Mouse (Mus musculus) neural tube, embryonic 11.5 days (tissue): ENCODE measurements around the gene Slc9a9. TPM values are rescaled to one million over a fixed set of nuclear protein-coding genes. Genes with fewer than 3 reads are reported as not detected.

Source experiments
- ATAC-seq: fragments of 200-750 bp; cut with Nextera tagmentation; 2 replicates; pipeline ENCODE4 v1.8.0; 2017; ENCODE audit warnings: moderate number of reproducible peaks, mild to moderate bottlenecking, moderate TSS enrichment, moderate library complexity; ENCODE audit not compliant: insufficient read depth, low FRiP score, low TSS enrichment
- DNase-seq: peaks from one replicate; pipeline ENCODE4 v3.0.0-alpha.2; 2015; ENCODE audit warnings: low spot score
- H3K27ac ChIP-seq: fragments of 300-500 bp; sonication (generic); 2 replicates; pipeline ENCODE4 v1.5.1; 2014; ENCODE audit warnings: low read depth, mild to moderate bottlenecking, low read length
- H3K27me3 ChIP-seq: fragments of 300-500 bp; sonication (generic); 2 replicates; pipeline ENCODE4 v1.6.1; 2014; ENCODE audit warnings: mild to moderate bottlenecking, low read length, mixed read lengths; ENCODE audit not compliant: control insufficient read depth, insufficient read depth
- H3K36me3 ChIP-seq: fragments of 300-500 bp; sonication (generic); 2 replicates; pipeline ENCODE4 v1.6.1; 2014; ENCODE audit warnings: mild to moderate bottlenecking, low read length, moderate library complexity, mixed read lengths; ENCODE audit not compliant: control insufficient read depth, insufficient read depth
- H3K4me1 ChIP-seq: fragments of 300-500 bp; sonication (generic); 2 replicates; pipeline ENCODE4 v1.6.1; 2014; ENCODE audit warnings: low read length, mixed read lengths; ENCODE audit not compliant: control insufficient read depth, insufficient read depth
- H3K4me2 ChIP-seq: fragments of 300-500 bp; sonication (generic); 2 replicates; pipeline ENCODE4 v1.6.1; 2014; ENCODE audit warnings: low read depth, mild to moderate bottlenecking, moderate library complexity
- H3K4me3 ChIP-seq: fragments of 300-500 bp; sonication (generic); 2 replicates; pipeline ENCODE4 v1.5.1; 2014; ENCODE audit warnings: low read depth, low read length
- H3K9ac ChIP-seq: fragments of 300-500 bp; sonication (generic); 2 replicates; pipeline ENCODE4 v1.6.1; 2014; ENCODE audit warnings: mild to moderate bottlenecking, low read length
- H3K9me3 ChIP-seq: fragments of 300-500 bp; sonication (generic); 2 replicates; pipeline ENCODE4 v1.6.1; 2016; ENCODE audit warnings: low read length; ENCODE audit not compliant: control insufficient read depth
- WGBS: fragments of 180-500 bp; shearing (Covaris S2); extraction: QIAGEN DNeasy Blood & Tissue Kit; methylation state at CpG from one replicate; pipeline ENCODE4 v1.1.7; 2014; 5-methylcytosine and 5-hydroxymethylcytosine counted together
- polyA plus RNA-seq: library from polyadenylated mRNA; unstranded; fragments of >200 nt; fragmentation: Nextera tagmentation; extraction: Ambion mirVana; gene quantifications from 2 replicates; pipeline ENCODE4 v1.2.1, GENCODE M21; 2014

Slc9a9 gene
- polyA plus RNA-seq, 1 experiment from 2014 or later = 4.6 TPM

GRCm38 (mm10) chr9:95055843-95056242 lies 386.1 kb downstream of the Slc9a9 start:
- WGBS = 87% methylated on average over 4 of the region's 4 CpGs

GRCm38 (mm10) chr9:95060702-95061101 lies 391.0 kb downstream of the Slc9a9 start:
- Histone ChIP-seq H3K4me2 (no peak overlapping the region), H3K27ac (no peak overlapping the region), H3K4me3 (no peak overlapping the region), H3K9me3 (no peaks in the 10 kb centered on the region), H3K36me3 (no peaks in the 10 kb centered on the region), H3K4me1 (no peaks in the 10 kb centered on the region), H3K27me3 (no peaks in the 10 kb centered on the region), H3K9ac (no peak overlapping the region)
- ATAC-seq = no peak
- 92% methylated on average over 4 of the region's 4 CpGs for WGBS
- no peak for DNase-seq

More at GRCm38 (mm10) chr9:95055843-95056242, 386.1 kb downstream of the Slc9a9 start:
- Histone ChIP-seq H3K4me2 (no peak overlapping the region), H3K36me3 (no peaks in the 10 kb centered on the region), H3K4me1 (no peaks in the 10 kb centered on the region), H3K9me3 (no peaks in the 10 kb centered on the region), H3K9ac (no peak overlapping the region), H3K27me3 (no peaks in the 10 kb centered on the region), H3K4me3 (no peak overlapping the region), H3K27ac (no peak overlapping the region)
- DNase-seq (no peak), ATAC-seq (no peak)

GRCm38 (mm10) chr9:95067037-95067436 lies 397.3 kb downstream of the Slc9a9 start:
- no peaks in the 10 kb centered on the region for H3K9me3 ChIP-seq
- no peak for DNase-seq
- ATAC-seq = no peak
- no peak overlapping the region for H3K27ac ChIP-seq
- WGBS = 60% methylated on average over 2 of the region's 3 CpGs
- H3K9ac ChIP-seq = no peak overlapping the region
- no peaks in the 10 kb centered on the region for H3K36me3 ChIP-seq
- no peak overlapping the region for H3K4me3 ChIP-seq
- no peaks in the 10 kb centered on the region for H3K4me1 ChIP-seq
- no peak overlapping the region for H3K4me2 ChIP-seq
- H3K27me3 ChIP-seq = no peaks in the 10 kb centered on the region

- Histone ChIP-seq H3K4me1 (0 out of 2 replicates have a peak, but pooled peaks cover 2% of the 10 kb centered on the region), H3K27me3 (no peaks in the 10 kb centered on the region), H3K4me2 (no peak overlapping the region), H3K9me3 (no peaks in the 10 kb centered on the region), H3K36me3 (no peaks in the 10 kb centered on the region), H3K4me3 (no peak overlapping the region), H3K27ac (no peak overlapping the region), H3K9ac (no peak overlapping the region)
- ATAC-seq (no peak), DNase-seq (no peak)
- 92% methylated on average over 2 of the region's 2 CpGs for WGBS
Measured at GRCm38 (mm10) chr9:95068466-95068865, 398.8 kb downstream of the Slc9a9 start.

GRCm38 (mm10) chr9:95070832-95071519 lies 401.3 kb downstream of the Slc9a9 start:
- no peak overlapping the region for H3K9ac ChIP-seq
- H3K27me3 ChIP-seq = no peaks in the 10 kb centered on the region
- no peak overlapping the region for H3K27ac ChIP-seq
- 0 out of 2 replicates have a peak, but pooled peaks cover 3% of the 10 kb centered on the region for H3K4me1 ChIP-seq
- no peak overlapping the region for H3K4me2 ChIP-seq
- H3K9me3 ChIP-seq = no peaks in the 10 kb centered on the region
- WGBS = 73% methylated on average over 13 of the region's 13 CpGs
- no peak overlapping the region for H3K4me3 ChIP-seq
- no peaks in the 10 kb centered on the region for H3K36me3 ChIP-seq
- ATAC-seq = no peak
- no peak for DNase-seq

- Histone ChIP-seq H3K9me3 (no peaks in the 10 kb centered on the region), H3K4me1 (0 out of 2 replicates have a peak, but pooled peaks cover 3% of the 10 kb centered on the region), H3K4me3 (no peak overlapping the region), H3K4me2 (no peak overlapping the region), H3K9ac (no peak overlapping the region), H3K36me3 (no peaks in the 10 kb centered on the region), H3K27me3 (no peaks in the 10 kb centered on the region), H3K27ac (no peak overlapping the region)
- WGBS = 85% methylated on average over 14 of the region's 14 CpGs
- DNase-seq (no peak), ATAC-seq (no peak)
Measured at GRCm38 (mm10) chr9:95072450-95072955, 402.8 kb downstream of the Slc9a9 start.

GRCm38 (mm10) chr9:95073691-95074090 lies 404.0 kb downstream of the Slc9a9 start:
- H3K36me3 ChIP-seq = no peaks in the 10 kb centered on the region
- no peak overlapping the region for H3K4me3 ChIP-seq
- DNase-seq (peak; percentile 30), ATAC-seq (no peak)
- H3K4me2 ChIP-seq = no peak overlapping the region
- no peaks in the 10 kb centered on the region for H3K9me3 ChIP-seq
- H3K27ac ChIP-seq = no peak overlapping the region
- H3K9ac ChIP-seq = no peak overlapping the region
- 0 out of 2 replicates have a peak, but pooled peaks cover 3% of the 10 kb centered on the region for H3K4me1 ChIP-seq
- WGBS = 16% methylated on average over 8 of the region's 8 CpGs
- H3K27me3 ChIP-seq = no peaks in the 10 kb centered on the region

- no peak overlapping the region for H3K4me3 ChIP-seq
- H3K9ac ChIP-seq = no peak overlapping the region
- H3K4me1 ChIP-seq = 0 out of 2 replicates have a peak, but pooled peaks cover 3% of the 10 kb centered on the region
- no peak overlapping the region for H3K27ac ChIP-seq
- no peaks in the 10 kb centered on the region for H3K36me3 ChIP-seq
- DNase-seq (no peak), ATAC-seq (no peak)
- no peaks in the 10 kb centered on the region for H3K9me3 ChIP-seq
- 82% methylated on average over 12 of the region's 12 CpGs for WGBS
- H3K4me2 ChIP-seq = no peak overlapping the region
- H3K27me3 ChIP-seq = no peaks in the 10 kb centered on the region
Measured at GRCm38 (mm10) chr9:95075856-95076255, 406.1 kb downstream of the Slc9a9 start.

- DNase-seq = no peak
- Histone ChIP-seq H3K27ac (no peak overlapping the region), H3K4me2 (no peak overlapping the region), H3K36me3 (no peaks in the 10 kb centered on the region), H3K27me3 (no peaks in the 10 kb centered on the region), H3K4me3 (no peak overlapping the region), H3K9ac (no peak overlapping the region), H3K9me3 (no peaks in the 10 kb centered on the region), H3K4me1 (0 out of 2 replicates have a peak, but pooled peaks cover 3% of the 10 kb centered on the region)
- 86% methylated on average over 5 of the region's 5 CpGs for WGBS
- no peak for ATAC-seq
Measured at GRCm38 (mm10) chr9:95077938-95078337, 408.2 kb downstream of the Slc9a9 start.
